Mouse (Mus musculus) right cerebral cortex, postnatal 36 days (tissue): Measurements from ENCODE around the gene Fam107b.

Experiments used
- DNase-seq, 2 experiments: peaks; one replicate each; pipeline ENCODE4 v3.0.0; 2022; ENCODE audit warnings: low spot score in 2 of 2, mixed read lengths in 1 of 2

Fam107b gene

DNA sequence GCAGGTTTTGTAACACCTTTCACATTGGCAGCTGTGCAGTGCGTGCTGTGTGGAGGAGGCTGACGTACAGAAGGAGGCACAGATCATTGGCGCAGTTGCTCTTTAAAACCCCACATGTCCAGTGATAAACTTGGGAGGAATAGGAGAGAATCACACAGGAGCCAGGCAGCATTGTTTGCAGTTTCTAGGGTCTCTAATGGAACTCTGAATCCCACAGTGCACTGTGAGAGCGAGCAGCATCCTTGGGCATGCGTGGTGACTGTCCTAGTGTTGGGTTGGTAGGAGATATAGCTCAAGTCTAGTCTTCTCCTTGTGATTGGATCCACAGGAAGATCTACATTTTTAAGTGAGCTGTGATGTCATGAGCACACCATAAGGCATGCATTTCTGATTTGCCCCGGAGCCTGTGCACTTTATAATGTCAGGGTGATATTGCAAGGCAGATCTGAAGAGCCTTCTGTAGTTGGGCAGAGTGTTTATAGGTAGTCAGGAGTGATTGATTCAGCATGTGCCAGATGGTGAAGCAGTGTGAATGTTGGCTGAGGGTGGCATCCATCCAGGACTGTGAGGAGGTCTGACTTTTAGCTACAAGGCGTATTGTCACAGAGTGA lies 169.2 kb downstream of the Fam107b start:
- DNase-seq, result no peak

DNA sequence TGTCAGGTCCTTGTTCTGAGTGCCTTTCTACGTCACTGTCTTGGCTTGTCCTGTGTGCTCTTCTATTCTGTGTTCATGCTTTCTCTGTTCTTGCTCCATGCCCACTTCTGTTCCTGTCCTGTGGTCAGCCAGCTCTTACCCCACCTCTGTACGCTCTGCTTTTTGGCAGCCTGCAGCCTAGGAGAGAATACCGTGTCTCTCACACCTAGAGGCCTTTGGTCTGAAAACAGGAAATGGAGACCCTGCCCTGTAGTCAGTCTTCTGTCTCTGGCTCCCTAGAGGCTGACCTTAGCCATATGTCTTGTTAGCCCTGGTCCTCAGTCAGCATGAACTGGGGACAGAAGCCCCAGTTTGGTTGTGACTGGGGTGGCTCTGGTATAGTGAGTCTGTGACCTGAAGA lies 170.0 kb downstream of the Fam107b start:
- DNase-seq, result no peak

GRCm38 (mm10) chr2:3740670-3741069 lies 170.4 kb downstream of the Fam107b start:
- no peak for DNase-seq

GRCm38 (mm10) chr2:3742519-3742918 lies 172.2 kb downstream of the Fam107b start:
- no peak for DNase-seq

DNA sequence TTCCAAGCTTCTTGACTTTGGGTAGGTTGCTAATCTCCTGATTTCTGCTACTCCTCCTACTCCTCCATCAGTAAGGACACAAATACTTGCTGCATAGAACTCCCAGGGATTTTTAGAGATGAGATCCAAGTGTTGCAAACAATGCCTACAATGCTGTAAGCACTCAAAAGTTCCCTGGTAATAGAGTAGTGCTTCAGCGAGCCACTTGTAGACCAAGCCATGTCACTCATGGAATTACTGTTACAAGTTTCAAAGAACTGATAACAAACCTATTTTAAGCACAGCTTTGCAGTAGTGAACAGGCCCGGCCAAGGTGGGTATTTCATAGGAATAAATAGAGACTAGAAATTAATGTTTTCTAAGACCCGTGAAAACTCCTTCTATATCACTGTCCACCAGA lies 174.8 kb downstream of the Fam107b start:
- no peak for DNase-seq

- DNase-seq, result no peak
Observed at GRCm38 (mm10) chr2:3745910-3746606, 175.8 kb downstream of the Fam107b start.

DNA sequence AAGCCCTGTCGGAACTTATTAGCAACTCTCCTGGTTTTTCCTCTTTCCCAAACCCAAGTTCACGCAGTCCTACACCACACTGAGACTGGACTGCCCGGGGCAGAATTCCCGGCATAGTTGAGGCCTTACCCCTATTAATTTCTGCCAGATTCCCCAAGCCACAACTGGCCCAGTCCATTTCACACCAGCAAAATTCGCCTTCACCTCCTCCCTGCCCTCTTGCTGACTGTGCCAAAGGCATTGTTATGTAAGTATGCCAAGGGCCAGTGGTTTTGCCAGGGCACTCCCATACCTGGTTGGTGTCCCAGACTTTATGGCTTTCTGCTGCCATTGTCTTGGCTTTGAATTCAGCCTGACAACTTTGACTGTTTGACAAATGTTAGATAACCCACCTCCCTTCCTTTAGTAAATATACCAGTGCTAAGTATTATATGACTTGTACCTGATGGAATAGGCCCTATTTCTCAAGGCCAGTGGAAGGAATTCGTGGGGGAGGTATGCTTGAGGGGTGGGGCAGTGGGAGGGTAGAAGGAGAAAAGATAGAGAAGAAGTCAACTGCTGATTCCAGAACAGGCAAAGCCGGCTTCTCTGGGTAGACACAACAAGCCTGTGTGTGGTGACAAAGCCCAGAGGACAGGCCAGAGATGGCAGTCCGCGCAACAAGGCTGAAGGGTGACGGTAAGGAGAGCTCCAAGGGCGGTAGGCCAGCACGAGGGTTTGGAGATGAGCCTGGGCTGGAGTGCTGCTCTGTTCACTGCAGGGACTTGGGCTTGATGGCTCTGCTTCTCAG lies 178.6 kb downstream of the Fam107b start:
- DNase-seq, result no peak

DNA sequence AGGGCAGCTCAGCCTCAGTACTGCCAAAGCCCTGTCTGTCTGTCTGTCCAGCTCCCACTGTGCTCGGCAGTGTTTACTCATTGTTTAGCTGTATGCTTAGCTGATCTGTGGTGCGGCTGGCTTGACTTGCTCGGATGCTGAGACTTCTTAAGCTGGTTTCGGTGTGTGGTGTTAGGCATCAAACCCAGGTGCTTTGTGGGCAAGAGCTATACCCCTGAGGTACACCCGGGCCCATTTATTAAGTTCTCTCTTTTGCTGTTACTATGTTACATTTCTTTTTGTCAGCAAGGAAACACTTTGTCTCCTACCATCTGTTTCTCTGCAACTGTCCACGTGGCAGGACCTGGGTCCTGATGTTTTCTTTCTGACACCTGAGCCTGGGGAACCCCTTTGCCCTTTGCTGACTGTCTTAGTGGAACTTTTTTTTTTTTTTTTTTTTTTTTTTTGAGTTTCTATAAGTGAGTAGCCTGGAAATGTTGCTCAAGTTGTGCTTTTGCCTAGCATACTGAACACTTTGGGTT lies 179.3 kb downstream of the Fam107b start:
- no peak for DNase-seq

GRCm38 (mm10) chr2:3750126-3750525 lies 179.8 kb downstream of the Fam107b start:
- DNase-seq, result no peak

DNA sequence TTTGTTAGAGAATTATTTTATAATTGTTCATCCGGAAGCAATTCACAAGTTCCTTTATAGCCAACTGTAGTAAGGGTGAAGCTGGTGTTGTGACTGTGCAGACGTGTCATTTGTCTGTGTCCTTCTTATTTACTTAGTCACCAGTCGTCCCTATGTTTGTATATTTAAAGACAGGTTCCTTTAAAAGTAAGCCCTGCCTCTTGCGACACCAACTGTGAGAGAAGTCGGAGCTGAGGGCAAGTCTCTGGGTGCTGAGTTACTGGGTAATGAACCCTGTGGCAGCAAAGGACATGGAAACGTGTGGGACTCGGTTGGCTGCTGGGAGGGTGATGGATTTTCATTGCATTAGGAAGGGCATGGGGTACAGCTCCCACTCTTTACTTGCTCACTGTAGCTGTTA lies 182.1 kb downstream of the Fam107b start:
- no peak for DNase-seq

- DNase-seq, result no peak
Observed at GRCm38 (mm10) chr2:3752893-3753292, 182.6 kb downstream of the Fam107b start.

GRCm38 (mm10) chr2:3753749-3754148 lies 183.5 kb downstream of the Fam107b start:
- DNase-seq, result no peak

GRCm38 (mm10) chr2:3755936-3756335 lies 185.6 kb downstream of the Fam107b start:
- no peak for DNase-seq

DNA sequence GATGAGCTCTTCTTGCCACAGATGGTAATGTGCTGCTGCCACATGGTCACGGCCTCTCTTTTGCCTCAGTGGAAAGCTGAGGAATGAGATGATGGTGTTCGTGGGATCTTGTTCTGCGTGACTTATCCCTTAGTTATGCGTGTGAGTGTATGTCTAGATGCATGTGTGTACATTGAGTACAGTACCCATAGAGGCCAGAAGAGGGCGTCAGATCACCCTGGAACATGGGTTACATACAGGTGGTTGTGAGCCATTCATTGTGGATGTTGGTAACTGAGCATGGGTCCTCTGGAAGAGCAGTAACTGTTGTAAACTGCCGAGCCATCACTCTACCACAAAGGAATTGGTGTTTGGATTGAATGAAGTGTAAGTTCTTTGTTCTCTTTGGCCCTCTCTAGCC lies 188.1 kb downstream of the Fam107b start:
- DNase-seq, result no peak

GRCm38 (mm10) chr2:3760234-3760836 lies 190.0 kb downstream of the Fam107b start:
- no peak for DNase-seq

DNA sequence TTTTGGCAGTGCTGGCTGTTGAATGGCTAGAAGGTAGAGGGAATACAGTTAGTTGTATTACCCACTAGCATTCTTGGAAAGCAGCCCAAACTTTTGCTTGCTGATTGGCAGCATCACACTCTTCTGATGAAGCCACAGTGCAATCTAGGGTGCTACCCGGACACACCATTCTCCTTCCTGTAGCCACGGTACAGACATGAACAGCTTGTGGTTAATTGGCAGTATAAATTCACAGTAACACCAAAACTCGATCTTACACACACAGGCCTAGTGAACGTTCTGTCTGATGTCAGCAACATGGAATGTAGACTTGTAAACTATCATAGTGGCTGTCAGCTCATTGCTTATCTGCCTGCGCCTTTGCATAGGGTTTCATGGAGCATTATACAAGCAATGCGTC lies 193.8 kb downstream of the Fam107b start:
- DNase-seq, result no peak

DNA sequence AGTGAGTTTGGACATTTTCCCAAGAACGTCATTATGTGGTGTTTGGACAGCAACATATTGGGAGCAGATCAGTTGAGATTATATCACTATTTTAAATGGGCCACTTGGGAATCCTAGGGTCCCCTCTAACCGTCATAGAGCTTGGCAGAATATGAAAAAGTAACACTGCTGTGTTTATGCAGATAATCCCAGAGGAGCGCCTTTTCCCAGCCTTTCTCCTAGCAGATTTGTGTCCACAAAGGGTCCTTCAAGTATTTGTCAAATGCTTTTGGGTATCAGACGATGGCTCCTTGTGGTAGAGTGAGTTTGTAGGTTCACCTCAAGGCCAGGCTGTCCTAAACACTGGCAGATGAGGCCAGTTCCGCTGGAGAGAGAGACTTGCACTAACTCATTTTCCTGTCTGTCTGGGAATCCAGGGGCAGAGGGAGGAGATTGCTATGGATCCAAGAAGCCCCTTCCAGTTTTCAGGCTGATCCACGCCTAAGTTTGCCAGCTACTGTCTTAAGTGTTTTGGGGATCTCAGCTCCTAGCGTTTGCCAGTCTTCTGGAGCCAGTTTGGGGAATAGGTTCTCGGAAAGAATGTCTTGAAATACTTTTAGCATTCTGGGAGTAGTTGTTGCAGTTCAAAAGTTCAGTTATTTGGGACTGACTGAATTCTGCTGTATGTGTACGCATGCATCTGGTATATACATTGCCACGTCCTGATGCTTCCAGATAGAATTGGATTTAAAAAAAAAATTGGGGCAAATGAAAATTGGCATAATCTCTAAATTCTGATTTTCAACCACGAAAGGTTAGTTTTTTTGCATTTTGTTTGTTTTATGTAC lies 195.9 kb downstream of the Fam107b start:
- no peak for DNase-seq

DNA sequence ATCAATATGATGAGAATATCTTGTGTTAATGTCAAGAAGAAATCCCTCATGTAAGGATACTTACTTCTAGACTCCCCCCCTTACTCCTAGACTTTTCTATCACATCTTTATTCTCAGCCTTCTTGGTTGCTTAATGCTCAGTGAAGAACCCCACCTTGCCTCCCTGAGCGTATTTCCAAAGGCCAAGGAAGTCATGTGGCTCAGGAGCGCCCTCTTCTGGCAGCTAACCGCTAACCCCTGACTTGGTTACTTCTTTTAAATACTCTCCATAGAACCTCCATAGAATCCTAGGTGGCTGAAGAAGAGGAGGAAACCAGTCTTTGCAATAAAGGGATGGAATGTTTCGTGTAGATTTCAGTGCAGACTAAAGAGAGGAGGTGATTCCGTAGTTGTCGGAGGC lies 199.0 kb downstream of the Fam107b start:
- DNase-seq, result no peak

GRCm38 (mm10) chr2:3769786-3770318 lies 199.6 kb downstream of the Fam107b start:
- DNase-seq, result no peak

GRCm38 (mm10) chr2:3770383-3770782 lies 200.1 kb downstream of the Fam107b start:
- DNase-seq, result no peak

- no peak for DNase-seq
Observed at GRCm38 (mm10) chr2:3771483-3771882, 201.2 kb downstream of the Fam107b start.
